Mouse (Mus musculus) cerebellum, postnatal 25 days (tissue): ENCODE measurements around the gene Slc9b1.

ENCODE experiments used
- DNase-seq, 2 experiments: peaks; one replicate each; pipeline ENCODE4 v3.0.0; 2021; ENCODE audit warnings: mixed read lengths in 2 of 2

Slc9b1 gene

DNA sequence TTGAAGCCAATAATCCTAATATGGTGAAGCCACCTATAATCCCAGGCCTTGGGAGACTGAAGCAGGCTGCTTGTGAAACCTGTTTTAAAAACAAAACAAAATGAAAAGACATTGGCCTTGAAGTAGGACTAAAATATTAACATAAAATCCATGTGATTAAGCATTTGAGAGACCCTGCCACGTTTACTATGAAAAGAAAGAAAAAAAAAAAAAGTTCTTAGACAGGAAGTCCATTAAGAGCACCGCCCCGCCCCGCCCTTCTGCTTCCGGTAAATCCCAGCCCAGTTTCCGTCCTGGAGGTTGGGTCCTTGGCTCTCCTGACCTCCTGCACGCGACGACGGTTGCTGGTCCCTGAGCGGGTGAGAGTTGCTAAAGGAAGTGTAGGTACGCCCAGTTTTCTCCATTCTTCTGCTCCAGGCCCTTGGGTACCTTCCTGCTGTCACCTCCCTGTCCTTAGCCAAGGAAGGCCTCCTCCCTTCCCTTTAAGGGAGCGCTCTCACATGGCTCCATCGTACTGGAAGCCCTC is at the start of gene Slc9b1:
TSS of gene Slc9b1 (plus strand) at position 291 of the 526 bp plus-strand sequence.
- DNase-seq: no peak

DNA sequence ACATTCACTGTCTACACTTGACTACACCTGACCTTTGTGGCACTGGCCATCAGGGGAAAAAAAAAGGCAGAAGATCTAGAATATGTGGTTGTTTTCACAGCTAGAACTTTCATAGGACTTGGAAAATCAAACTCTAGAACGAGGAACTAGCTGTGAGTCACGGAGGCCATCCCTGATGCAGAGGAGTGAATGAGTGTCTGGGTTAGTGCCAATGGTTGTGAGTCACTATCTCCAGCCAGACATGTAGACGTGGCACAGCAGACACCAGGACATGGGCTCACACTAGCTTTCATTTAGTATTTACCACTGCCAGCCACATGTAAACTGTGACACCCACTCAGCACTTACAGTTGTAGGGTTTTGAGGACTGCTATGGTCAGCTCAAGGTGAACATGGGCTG is 49.3 kb upstream of the Slc9b1 start:
- no peak for DNase-seq

DNA sequence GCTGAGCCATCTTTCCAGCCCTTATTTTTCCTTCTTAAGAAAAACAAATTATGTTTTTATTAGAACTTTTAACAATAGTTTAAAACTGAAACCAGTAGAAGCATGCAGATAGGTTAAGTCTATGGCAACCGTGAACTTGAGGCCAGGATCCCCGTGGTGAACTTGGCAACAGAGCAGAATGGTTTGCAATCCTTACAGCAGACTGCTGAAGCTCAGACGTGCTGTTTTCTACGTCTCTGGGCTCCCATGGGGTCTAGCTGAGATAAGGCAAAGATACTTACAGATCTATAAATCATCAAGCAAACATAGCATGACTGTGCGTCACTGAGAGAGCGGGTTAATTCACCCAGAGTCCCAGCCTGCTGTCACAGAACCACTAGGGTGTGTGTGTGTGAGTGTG is 47.7 kb upstream of the Slc9b1 start:
- DNase-seq: peak in 1 of 2 experiments; percentile 42

DNA sequence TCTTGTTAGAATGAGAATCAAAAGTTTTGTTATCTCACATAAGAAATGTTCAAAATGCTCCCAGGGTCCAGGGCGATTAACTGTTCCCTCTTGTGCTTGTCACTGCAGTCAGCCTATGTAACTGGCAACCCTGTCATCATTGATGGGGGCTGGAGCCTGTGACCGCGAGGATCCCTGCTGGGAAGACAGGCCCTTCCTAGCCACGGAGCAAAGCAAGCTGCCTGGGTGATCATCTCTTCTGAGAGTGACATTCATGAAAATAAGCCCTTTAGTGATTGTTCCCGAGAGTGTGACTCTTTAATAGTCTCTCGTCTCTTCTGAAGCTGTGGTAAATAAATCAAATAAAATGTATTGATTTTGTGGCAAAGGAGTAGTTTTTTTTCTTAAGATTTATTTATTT is 43.8 kb upstream of the Slc9b1 start:
- no peak for DNase-seq

DNA sequence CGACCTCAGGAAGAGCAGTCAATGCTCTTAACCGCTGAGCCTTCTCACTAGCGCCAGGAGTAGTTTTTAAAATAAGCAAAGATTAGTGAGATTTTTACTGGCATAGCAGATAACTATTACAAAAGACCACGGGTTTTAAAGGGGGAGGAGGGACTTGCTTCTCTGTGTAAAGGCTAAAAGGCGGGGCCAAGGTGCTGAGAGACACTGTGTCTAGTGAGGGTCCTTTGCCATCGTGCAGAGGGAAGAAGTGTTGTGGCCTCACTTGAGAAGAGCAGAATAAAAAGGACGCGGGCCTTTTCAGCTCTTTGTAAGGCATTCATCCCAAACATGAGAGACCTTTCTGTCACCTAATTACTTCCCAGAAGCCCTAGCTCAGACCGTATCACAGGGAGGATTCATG is 43.3 kb upstream of the Slc9b1 start:
- DNase-seq: no peak

DNA sequence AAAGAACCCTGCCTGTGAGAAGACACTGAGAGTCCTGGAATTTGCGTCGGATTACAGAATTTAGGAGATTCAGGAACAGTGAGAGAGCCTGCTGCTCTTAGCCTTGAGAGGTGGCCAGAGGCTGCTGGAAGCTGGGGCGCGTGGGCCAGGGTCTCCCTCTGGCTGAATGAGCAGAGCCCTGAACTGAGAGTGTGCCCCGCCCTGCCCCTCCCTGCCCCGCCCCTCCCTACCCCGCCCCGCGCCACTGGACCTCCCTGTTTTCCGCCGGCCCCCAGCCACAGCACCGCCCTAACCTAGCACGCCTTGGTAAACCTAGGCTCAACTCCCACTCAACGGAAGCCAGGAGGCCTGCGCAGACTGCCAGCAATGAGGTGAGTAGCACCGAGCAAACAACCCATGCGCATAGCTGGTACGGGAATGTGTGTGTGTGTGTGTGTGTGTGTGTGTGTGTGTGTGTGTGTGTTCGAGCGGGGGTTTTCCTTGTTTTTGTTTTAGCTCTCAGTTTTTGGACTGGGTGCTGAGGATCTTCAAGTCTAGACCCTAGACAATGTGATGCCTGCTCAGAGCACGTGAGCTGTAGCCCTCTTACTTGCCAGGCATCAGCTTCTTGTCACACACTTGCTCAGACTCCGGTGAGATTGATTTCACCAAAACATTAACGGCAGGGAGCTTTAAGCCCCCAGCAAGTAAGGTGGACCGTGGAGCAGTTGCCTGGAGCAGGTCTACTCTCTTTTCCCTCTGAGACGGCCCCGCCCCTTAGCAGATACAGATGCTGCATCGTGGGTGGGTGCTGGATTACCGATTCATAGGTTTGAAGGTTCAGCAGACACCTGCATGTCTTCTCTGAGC is 40.2 kb upstream of the Slc9b1 start, which contains the start of gene Slc9b2:
TSS of gene Slc9b2 (plus strand) at position 290 of the 849 bp plus-strand sequence.
- peak; percentile 27 to 56 for DNase-seq

DNA sequence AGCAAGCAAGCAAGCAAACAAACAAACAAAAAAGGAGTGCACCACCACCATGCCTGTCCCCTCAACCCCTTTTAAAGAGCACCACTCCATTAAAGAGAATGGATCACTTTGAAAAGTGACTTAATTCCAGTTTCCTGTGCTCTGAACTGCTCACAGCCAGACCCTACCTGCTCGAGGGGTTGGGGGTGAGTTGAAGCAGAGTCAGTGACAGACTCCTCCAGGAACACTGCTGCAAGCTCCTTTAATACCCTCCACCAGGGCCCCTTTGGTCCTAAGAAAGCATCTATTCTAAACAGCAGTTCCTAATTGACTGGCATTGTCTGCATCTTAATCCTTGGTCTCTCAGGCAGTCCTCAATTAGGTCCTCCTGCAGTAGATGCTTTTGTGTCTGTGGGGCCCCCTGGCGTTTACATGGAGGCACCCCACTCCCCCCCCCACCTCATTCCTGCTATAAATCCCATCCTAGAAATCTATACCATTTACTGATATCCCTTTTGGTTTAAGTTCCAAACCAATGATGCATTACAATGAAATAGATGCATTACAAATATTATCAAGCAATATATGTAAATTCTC is 34.8 kb upstream of the Slc9b1 start:
- no peak for DNase-seq

DNA sequence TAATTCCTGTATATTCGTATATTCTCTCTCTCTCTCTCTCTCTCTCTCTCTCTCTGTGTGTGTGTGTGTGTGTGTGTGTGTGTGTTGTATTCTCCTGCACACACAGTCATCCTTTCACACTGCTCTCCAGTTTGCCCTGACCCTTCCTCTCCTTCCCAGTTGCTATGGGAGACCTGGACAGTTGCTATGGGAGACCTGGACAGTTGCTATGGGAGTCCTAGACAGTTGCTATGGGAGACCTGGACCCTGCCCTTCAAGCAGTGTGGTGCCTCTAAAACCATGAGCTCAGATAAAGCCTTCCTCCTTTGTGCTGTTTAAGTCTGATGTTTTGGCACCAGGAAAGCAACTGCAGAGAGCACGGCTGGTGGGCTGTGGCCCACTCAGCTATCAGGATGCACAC is 34.1 kb upstream of the Slc9b1 start:
- no peak for DNase-seq

DNA sequence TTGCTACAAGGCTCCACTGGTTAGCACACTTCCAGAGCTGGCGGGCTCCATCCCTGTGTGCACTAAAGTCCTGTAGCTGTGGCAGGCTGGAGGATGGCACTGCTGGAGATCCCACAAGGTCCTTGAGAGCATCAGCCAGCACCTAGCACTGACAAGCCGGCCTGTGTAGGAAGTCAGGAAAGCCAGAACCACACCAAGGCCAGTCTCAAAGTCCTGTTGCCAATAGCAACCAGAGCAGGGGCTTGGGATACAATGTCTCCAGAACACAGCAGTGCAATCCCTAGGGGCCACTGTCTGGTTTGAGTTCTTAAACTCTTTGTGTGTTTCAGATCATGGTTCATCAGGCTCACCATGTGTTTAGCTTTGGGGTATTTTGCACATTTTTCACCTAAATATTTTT is 33.0 kb upstream of the Slc9b1 start:
- no peak for DNase-seq

DNA sequence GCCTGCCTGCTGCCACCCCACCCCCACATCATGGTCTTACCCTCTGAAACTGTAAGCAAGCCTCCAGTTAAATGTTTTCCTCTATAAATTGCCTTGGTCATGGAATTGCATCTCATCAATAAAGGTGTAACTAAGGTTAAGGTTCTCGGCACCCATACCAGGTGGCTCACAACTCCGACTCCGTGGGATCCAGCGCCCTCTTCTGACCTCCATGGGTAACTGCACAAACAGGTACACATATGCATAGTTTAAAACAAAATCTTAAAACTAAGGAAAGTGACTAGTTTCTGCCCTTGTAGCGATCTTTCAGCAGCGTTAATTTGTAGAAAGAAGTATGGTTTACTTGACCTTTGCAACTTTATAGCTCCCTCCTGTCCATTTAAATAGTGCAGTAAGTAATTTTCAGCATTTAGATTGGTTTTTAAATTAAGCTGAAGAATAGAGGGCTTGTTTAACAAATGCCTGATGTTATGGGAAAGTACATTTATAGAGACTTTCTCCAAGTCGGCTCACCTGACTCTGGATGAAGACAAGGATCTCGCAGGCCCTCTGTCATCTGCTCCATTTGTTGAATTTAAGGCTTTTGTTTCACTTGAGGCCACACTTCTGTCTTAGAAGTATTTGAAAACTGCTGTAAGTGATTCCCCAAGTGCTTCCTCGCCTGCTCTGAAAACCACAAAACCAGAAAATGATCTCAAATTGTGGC is 32.0 kb upstream of the Slc9b1 start:
- no peak for DNase-seq

DNA sequence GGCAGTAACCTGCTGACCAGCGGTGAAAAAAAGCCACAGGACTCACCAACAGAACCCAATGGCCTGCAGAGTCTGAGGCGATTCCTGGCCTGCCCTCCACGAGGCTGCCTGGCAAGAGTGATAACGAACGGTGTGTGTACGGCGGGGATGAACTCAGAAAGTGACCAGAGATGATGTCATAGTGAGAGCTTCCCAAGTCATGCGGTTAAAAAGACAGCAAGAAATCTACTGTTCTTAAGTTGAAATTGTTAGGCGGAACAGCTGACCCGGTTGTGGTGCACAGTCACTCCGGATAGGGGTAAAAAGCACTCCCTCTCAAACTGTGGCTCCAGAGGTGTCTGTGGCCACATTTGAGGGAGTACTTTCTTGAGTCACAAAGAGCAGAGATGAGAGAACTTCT is 29.5 kb upstream of the Slc9b1 start:
- no peak for DNase-seq

DNA sequence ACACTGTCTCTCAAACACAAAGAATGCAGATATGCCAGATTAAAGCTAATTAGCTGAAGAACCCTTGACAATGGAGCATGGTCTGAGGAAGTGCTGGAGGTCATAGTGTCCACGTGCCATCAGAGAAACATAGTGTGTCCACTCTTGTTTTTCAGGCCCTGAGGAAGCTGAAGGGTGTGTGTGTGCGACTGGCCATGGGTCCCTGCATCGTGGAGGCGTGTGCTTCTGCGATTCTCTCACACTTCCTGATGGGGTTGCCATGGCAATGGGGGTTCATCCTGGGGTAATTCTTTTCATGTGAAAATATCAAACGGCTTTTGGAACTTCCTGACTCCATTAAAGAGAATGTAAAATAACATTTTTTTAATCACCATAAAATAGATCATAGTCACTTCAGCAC is 23.5 kb upstream of the Slc9b1 start:
- DNase-seq: no peak

DNA sequence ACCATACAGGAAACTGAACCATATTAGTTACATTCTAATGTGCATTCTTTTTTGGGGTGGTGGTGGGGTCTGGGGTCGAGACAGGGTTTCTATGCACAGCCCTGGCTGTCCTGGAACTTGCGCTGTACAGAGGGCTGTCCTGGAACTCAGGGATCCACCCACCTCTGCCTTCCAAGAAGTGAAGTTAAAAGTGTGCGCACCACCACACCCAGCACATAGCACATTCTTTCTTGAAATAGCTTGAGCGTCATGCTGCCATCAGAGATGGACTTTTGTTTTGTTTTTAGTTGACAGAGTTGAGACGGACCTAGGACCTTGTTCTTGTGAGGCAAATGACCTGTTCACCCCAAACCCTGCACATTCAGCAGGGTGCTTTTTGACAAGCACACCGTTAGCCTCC is 20.7 kb upstream of the Slc9b1 start:
- no peak for DNase-seq

DNA sequence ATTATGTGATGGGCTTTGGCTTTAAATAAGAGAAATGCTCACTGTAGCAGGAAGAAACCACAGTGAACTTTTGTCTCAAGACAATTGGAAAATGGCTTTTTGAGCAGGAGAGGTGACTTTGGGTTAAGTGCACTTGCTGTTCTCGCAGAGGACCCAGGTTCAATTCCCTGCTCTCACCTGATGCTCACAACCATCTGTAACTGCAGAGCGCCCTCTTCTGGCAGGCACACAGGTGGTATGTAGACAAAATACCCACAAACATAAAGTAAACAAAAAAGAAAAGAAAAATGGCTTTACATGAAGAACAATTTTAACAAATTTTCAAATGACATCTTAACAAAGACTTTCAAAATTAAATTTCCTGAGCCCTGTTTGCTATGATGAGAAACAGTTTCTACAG is 20.2 kb upstream of the Slc9b1 start:
- no peak for DNase-seq

DNA sequence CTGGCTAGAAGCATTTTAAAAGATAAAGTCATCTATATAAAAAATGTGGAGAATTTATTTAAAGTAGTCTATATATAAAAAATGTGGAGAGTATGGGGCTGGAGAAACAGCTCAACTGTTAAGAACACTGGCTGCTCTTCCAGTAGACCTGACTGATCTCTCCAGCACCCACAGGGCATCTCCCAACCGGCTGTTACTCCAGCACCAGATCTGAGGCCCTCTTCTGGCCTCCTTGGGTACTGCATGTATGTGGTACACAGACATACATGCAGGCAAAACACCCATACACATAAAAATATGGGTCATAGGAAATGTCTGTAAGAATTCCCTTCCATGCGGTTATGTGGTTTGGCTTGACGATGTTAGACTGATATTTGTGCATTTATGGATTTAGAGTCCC is 19.3 kb upstream of the Slc9b1 start:
- peak; percentile 11 to 54 for DNase-seq

DNA sequence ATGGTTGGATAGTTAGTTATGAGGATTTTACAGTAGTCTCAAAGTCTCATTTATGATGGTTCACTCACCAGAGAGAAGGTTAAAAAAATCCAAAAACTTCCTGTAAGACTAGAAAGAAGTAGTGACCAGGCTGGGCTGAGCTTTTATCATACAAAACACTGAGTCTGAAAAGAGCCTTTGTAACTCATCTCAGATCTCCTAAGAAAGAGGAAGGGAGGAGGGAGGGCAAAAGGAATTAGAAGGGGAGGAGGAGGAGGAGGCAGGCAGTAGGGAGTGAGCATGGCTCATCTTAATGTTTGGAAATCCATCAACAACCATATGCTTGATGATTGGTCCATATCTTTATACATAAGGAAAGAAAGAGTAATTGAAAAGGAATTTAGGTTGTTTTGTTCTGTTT is 15.1 kb upstream of the Slc9b1 start:
- no peak for DNase-seq

DNA sequence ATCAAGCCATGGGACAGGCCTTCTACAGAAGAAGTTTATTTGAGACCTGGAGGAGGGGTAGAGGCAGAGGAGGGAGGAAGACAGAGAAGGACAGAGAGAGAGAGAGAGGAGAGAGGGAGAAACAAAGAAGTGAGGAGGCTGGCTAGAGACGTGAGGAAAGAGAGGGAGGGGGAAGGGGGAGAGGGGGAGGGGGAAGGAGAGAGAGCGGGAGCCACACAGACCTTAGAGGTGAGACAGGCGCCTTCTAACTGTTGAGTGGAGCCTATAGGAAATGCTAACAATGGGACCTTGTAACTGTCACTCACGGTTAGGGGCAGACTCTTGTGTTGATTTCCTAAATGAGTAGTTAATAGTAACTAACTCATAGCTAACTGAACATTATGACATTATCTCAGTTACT is 14.1 kb upstream of the Slc9b1 start:
- no peak for DNase-seq

DNA sequence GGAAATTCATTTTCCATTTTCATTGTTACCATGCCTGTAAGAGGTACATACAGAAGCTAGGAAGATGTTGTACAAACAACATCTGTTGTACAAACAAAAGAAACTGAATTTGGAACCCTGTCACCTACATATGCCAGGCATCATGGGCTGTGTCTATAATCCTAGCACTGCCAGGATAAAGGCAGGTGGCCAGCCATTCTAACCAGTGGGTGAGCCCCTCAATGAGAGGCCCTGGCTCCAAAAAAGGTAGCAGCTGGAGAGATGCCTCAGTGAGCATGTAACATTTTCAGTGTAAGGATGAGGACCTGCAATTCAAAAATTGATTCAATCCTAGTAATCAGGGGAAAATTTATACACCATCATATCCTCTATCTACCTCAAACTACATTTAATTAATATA is 1.2 kb downstream of the Slc9b1 start:
- DNase-seq: no peak

DNA sequence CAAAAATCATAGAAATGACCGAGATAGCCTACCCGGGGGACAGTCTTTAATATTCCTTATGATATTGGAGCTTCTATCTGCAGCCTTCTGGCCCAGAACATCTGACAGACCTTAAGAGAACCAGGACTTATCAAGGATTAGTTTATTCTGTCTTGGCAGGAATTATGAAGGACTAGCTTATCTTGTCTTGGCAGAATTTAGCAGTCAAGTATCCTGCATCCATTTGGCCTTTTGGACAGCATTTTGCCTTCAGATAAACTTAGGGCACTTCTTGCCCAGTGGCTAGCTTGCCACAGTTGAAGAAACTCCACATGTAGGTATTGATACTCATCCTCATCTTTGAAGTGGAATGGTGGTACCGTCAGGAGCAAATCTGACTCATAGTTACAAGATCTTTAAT is 4.0 kb downstream of the Slc9b1 start:
- no peak for DNase-seq

DNA sequence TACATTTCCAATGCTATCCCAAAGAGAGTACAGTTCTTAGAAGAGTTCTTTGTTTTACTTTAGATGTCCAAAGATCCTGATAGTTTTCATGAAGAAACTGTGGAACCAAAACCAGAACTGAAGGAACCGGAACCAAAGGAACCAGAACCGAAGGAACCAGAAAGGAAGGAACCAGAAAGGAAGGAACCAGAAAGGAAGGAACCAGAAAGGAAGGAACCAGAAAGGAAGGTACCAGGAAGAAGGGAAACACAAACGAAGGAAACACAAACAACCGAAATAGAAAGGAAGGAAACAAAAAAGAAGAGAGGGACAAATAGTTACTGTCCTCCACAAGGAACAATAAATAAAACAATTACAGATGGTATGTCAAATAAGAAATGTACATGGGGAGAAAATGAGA is 9.6 kb downstream of the Slc9b1 start:
- DNase-seq: no peak

DNA sequence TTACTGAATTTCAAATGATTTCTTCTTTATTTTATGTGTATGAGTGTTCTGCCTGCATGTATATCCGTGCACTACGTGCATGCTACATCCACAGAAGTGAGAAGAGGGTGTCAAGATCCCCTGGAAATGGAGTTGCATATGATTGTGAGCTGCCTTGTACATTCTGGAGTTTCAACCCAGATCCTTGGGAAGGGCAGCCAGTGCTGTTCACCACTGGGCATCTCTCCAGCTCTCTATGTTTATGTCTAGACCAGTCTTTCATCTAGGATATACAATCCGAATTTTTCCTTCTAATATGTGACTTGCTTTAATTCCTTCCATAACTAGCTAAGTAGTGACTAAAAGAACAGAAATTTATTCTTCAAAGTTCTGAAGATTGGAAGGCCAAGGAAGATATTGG is 28.0 kb downstream of the Slc9b1 start:
- DNase-seq: no peak

DNA sequence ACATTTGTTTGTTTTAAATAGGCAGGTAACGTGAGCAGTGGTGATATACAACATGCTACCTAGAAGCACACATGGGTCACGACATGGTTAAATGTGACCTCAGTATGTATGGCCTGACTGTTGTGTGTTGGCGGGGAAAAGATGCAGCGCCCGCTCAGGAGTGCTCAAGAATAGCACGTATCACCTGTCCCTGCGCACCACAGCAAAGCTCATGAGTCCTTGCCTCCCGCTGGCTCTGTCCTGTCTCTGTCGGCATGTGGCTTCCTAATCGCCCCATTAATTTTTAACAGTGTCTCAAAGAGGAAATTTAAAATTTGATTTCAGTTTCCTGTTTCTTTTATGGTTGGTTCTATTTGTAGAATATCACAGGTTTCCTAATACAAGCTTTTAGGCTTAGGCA is 29.6 kb downstream of the Slc9b1 start:
- DNase-seq: no peak

DNA sequence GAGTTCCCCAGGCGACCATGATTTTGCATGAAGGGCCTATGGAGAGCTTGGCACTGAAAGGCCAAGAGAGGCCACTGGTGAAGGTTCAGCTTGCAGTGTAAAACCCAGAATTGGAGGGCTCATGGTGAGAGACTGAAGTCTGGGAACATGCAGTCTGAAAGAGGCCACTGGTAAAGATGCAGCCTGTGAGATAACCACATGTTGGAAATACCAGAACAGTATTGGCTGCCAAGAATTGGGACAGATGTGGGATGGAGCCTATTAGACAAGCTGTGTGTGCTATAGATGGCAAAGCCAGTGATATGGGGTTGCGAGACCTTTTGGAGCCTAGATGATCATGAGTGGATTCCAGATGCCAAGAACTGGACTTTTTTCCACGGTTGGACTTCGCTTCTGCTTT is 32.0 kb downstream of the Slc9b1 start:
- DNase-seq: no peak

DNA sequence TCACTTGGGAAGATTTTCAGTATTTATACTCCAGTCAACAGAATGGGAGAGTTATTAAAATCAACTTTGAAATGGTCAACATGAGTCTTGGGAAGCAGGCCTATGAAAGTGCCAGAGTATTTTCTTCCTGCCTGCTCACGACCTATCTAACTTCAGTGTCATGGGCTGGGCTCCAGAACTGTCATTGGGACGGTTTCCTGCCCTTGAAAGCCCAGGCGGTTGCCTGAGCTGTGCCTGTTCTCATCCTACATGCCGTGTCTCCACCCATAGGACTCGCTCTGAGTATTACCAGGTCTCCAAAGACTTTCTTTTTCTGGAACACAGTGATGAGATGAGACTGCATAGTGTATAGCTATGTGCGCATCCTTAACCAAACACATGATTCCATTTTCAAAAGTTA is 45.4 kb downstream of the Slc9b1 start:
- DNase-seq: no peak
